In genomic region chr10:33950803-33951583, GRCm38 (mm10) we compare ENCODE assay signal across 8 mouse cellular contexts. TPM values are rescaled to one million over a fixed set of nuclear protein-coding genes. Genes with fewer than 3 reads are reported as not detected.
DNase-seq lines count a peak whose midpoint lies in the region; ATAC-seq and TF ChIP-seq lines count a peak whose summit lies in the region.

Gene Zup1 (minus strand): TSS chr10:33951269.

- H3K36me3 ChIP-seq in heart, embryonic 12.5 days, result peaks cover 8% of the 10 kb centered on the region
- H3K36me3 ChIP-seq in kidney, postnatal 0 days (ENCODE audit: insufficient read depth, low read length), result no peaks in the 10 kb centered on the region
- H3K36me3 ChIP-seq in liver, embryonic 11.5 days (ENCODE audit: control insufficient read depth, insufficient read depth, low read length), result peaks cover 5% of the 10 kb centered on the region; the same call in 1 of the 2 replicates
- H3K36me3 ChIP-seq in stomach, embryonic 14.5 days (ENCODE audit: control insufficient read depth, insufficient read depth, low read length), result peaks cover 4% of the 10 kb centered on the region; the same call in 1 of the 2 replicates

- peak within 1 kb of the TSS; percentile 74 for H3K4me3 ChIP-seq in heart, embryonic 12.5 days
- H3K4me3 ChIP-seq in kidney, postnatal 0 days (replicated peaks; ENCODE audit: low read depth, low read length), result peak within 1 kb of the TSS; percentile 74
- peak within 1 kb of the TSS; percentile 78 for H3K4me3 ChIP-seq in liver, embryonic 11.5 days (ENCODE audit: low read depth, low read length)
- peak within 1 kb of the TSS; percentile 70 for H3K4me3 ChIP-seq in stomach, embryonic 14.5 days (ENCODE audit: low read depth, low read length)

- 0 out of 2 replicates have a peak, but pooled peaks have one; percentile 1 for TF ChIP-seq CTCF in kidney, postnatal 0 days (IDR thresholded peaks at IDR 0.05; ENCODE audit: low read depth)

- 3% methylated on average over 42 of the region's 42 CpGs for WGBS in heart, embryonic 12.5 days
- 2% methylated on average over 42 of the region's 42 CpGs for WGBS in kidney, postnatal 0 days
- WGBS in liver, embryonic 11.5 days, result 4% methylated on average over 42 of the region's 42 CpGs
- 2% methylated on average over 42 of the region's 42 CpGs for WGBS in stomach, embryonic 14.5 days

- DNase-seq in CD4-positive helper T cell, adult 2 months (ENCODE audit: low read depth, low spot score), result peak; percentile 92
- peak; percentile 67 for DNase-seq in brain, embryonic 18.5 days (ENCODE audit: low read depth, low spot score)
- peak; percentile 96 for DNase-seq in kidney, postnatal 0 days (ENCODE audit: low spot score)
- DNase-seq in liver, embryonic 11.5 days (ENCODE audit: low spot score), result peak; percentile 78
- DNase-seq in naive thymus-derived CD4-positive, alpha-beta T cell, adult 2 months (ENCODE audit: low read depth), result peak; percentile 92

- H3K27ac ChIP-seq in heart, embryonic 12.5 days (ENCODE audit: poor library complexity, severe bottlenecking), result peak within 1 kb of the TSS; percentile 71
- H3K27ac ChIP-seq in kidney, postnatal 0 days, result peak within 1 kb of the TSS; percentile 83
- H3K27ac ChIP-seq in liver, embryonic 11.5 days (ENCODE audit: low read depth, low read length), result peak within 1 kb of the TSS; percentile 75
- peak within 1 kb of the TSS; percentile 68; the same call in 1 of the 2 replicates for H3K27ac ChIP-seq in stomach, embryonic 14.5 days (ENCODE audit: low read length)

- peak within 1 kb of the TSS; percentile 87 for H3K9ac ChIP-seq in heart, embryonic 12.5 days
- H3K9ac ChIP-seq in kidney, postnatal 0 days (ENCODE audit: low read depth, low read length), result peak within 1 kb of the TSS; percentile 91
- peak within 1 kb of the TSS; percentile 88 for H3K9ac ChIP-seq in liver, embryonic 11.5 days (ENCODE audit: low read depth, low read length)
- H3K9ac ChIP-seq in stomach, embryonic 14.5 days (replicated peaks; ENCODE audit: low read depth, low read length), result peak within 1 kb of the TSS; percentile 80

- no peaks in the 10 kb centered on the region for H3K9me3 ChIP-seq in heart, embryonic 12.5 days (replicated peaks)
- H3K9me3 ChIP-seq in kidney, postnatal 0 days (replicated peaks; ENCODE audit: low read length), result no peaks in the 10 kb centered on the region
- no peaks in the 10 kb centered on the region for H3K9me3 ChIP-seq in liver, embryonic 11.5 days (ENCODE audit: control insufficient read depth, low read length)
- H3K9me3 ChIP-seq in stomach, embryonic 14.5 days (ENCODE audit: control insufficient read depth, low read depth, low read length), result no peaks in the 10 kb centered on the region

- H3K4me1 ChIP-seq in heart, embryonic 12.5 days (replicated peaks), result peaks cover 3% of the 10 kb centered on the region; the same call in 1 of the 2 replicates
- H3K4me1 ChIP-seq in kidney, postnatal 0 days (replicated peaks; ENCODE audit: insufficient read depth, low read length), result 0 out of 2 replicates have a peak, but pooled peaks cover 4% of the 10 kb centered on the region
- H3K4me1 ChIP-seq in liver, embryonic 11.5 days (replicated peaks; ENCODE audit: control insufficient read depth, insufficient read depth, low read length), result peaks cover 5% of the 10 kb centered on the region; the same call in 1 of the 2 replicates
- peaks cover 6% of the 10 kb centered on the region; the same call in 1 of the 2 replicates for H3K4me1 ChIP-seq in stomach, embryonic 14.5 days (ENCODE audit: control insufficient read depth, insufficient read depth, low read length)

- no peaks in the 10 kb centered on the region for H3K27me3 ChIP-seq in heart, embryonic 12.5 days (replicated peaks)
- H3K27me3 ChIP-seq in kidney, postnatal 0 days (ENCODE audit: insufficient read depth, low read length), result no peaks in the 10 kb centered on the region
- no peaks in the 10 kb centered on the region for H3K27me3 ChIP-seq in liver, embryonic 11.5 days (replicated peaks; ENCODE audit: control insufficient read depth, insufficient read depth, low read length)
- H3K27me3 ChIP-seq in stomach, embryonic 14.5 days (ENCODE audit: control insufficient read depth, insufficient read depth, low read length), result no peaks in the 10 kb centered on the region

- ATAC-seq in erythroid progenitor cell, adult 5-6 weeks (replicated peaks; ENCODE audit: low FRiP score, poor library complexity, severe bottlenecking), result peak; percentile 96
- ATAC-seq in heart, embryonic 12.5 days (ENCODE audit: insufficient number of reproducible peaks, low FRiP score), result peak; percentile 90
- ATAC-seq in kidney, postnatal 0 days (replicated peaks; ENCODE audit: low FRiP score, low read depth), result peak; percentile 96
- peak; percentile 95 for ATAC-seq in liver, embryonic 11.5 days (replicated peaks; ENCODE audit: low FRiP score)
- ATAC-seq in stomach, embryonic 14.5 days (ENCODE audit: insufficient number of reproducible peaks, insufficient read depth, low FRiP score, low read depth), result peak; percentile 96

- peak within 1 kb of the TSS; percentile 69 for H3K4me2 ChIP-seq in heart, embryonic 12.5 days
- peak within 1 kb of the TSS; percentile 75 for H3K4me2 ChIP-seq in kidney, postnatal 0 days (ENCODE audit: low read length)
- H3K4me2 ChIP-seq in liver, embryonic 11.5 days, result peak within 1 kb of the TSS; percentile 67
- H3K4me2 ChIP-seq in stomach, embryonic 14.5 days (replicated peaks; ENCODE audit: low read depth, low read length), result peak within 1 kb of the TSS; percentile 70

RNA-seq across cellular contexts. Expression of gene Zup1, which starts in this region (rescaled TPM):
- total RNA-seq in erythroid progenitor cell, adult 5-6 weeks (2015; ENCODE audit: low replicate concordance), result 28.9 and 32.4 TPM in 2 replicates
- total RNA-seq in erythroid progenitor cell, adult 5-6 weeks (2017; ENCODE audit: low replicate concordance), result 27.2 and 32.9 TPM in 2 replicates
- 13.0 and 13.1 TPM in 2 replicates for polyA plus RNA-seq in heart, embryonic 12.5 days (2016; fragmentation: Nextera tagmentation; extraction: Ambion mirVana)
- polyA plus RNA-seq in kidney, postnatal 0 days (2015; fragmentation: Nextera tagmentation; extraction: Ambion mirVana), result 15.4 and 15.5 TPM in 2 replicates
- 15.0 and 16.6 TPM in 2 replicates for polyA plus RNA-seq in liver, embryonic 11.5 days (2014; fragmentation: Nextera tagmentation; extraction: Ambion mirVana)
- 25.9 and 26.5 TPM in 2 replicates for polyA plus RNA-seq in stomach, embryonic 14.5 days (2014; fragmentation: Nextera tagmentation; extraction: Ambion mirVana)

Comparison
In these comparisons a context has a peak if more than half of its experiments do, and no peak if none do; other contexts are left out.
1. Peak in every context shown above with its lines: DNase-seq, ATAC-seq, H3K4me3 ChIP-seq and H3K27ac ChIP-seq.